Mouse (Mus musculus): ENCODE measurements around the gene Ankrd33b.

Ankrd33b gene

DNA sequence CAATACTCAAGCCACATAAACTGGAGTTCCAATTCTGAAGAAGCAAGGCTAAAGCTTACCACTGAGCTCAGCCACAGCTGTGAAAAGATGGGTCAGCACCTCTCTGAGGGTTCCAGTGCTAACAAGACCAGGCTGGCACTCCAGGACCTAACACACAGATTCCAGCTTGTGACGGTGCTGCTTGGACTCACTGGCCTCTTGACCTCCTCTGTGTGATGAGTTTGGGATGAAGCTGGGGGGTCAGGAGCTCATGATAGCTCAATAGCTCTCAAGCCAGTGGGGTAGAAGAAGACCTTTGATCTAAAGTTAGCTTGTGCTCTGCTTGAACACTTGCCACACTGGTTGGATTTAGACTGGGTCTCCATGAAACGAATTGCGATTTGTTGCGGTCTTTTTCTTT is 60.8 kb downstream of the Ankrd33b start:
- DNase-seq (ENCODE audit: extremely low spot score, low spot score): no peak

- DNase-seq (ENCODE audit: extremely low spot score, low spot score): no peak
Observed at GRCm38 (mm10) chr15:31305181-31305580, 62.3 kb downstream of the Ankrd33b start.

DNA sequence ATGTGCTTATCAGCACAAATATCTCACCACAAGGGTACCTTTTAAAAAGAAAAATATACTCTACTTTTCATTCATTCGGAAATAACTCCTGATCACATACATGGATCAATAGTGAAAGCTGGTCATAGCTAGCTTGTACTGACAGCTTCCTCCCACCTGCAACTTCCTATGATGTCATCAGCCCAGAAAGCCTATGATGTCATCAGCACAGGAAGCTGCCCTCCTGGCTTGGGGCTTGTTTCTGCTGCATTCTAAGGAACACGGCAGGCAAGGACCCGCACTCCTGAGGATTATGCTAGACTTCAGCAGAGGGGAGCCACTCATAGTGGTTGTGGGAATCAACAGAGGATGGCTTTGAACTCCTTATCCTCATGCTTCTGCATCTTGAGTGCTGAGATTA is 63.2 kb downstream of the Ankrd33b start:
- no peak for DNase-seq (ENCODE audit: extremely low spot score, low spot score)

DNA sequence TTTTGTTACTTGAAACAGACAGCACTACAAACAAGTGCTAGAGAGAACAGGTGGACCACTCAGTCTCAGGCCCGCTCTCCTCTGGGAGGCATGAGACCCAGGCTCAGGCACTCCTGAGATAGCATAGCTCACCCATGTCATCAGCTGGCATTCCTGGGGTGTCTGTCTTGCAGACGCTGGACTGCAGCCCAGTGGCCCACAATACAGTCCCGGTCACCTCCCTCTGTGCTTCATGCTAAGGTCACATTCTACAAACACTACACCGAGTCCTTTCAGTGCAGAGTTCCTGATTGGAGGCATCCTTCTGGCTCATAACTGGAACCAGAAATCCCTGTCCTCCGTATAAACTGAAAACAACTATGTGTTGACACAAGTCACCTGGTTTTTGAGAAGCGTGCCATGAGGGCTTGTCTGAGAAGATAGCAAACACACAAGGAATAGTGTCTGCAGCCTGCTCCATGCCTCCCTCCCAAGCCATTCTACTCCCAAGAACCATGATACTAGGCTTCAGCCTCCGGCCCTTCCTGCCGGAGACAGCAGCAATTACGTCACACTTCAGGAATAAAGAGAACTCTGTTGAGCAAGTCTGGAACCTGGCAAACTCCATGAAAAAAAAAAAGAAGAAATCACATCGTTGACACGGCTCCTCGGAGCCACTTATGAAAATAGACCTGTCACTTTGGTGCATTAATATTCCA is 65.1 kb downstream of the Ankrd33b start:
- DNase-seq (ENCODE audit: extremely low spot score, low spot score): no peak

GRCm38 (mm10) chr15:31299258-31299917 is 68.1 kb downstream of the Ankrd33b start:
- no peak for DNase-seq (ENCODE audit: extremely low spot score, low spot score)

DNA sequence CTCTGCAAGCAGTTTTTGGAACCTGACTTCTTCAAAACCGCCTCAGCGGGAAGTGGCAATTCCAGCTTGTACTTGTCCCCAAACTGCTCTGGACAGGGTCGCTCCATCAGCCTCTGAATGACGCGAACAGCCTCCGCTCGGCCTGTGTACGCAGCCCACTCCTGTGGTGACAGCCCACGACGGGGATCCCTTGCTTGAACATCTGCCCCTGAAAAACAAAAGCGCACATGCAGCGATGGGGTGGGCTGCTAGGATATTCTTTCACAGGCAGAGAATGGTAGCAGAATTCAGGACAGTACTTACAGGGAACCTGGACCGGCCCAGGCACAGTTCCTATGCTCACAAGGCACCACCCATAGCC is 69.8 kb downstream of the Ankrd33b start:
- DNase-seq (ENCODE audit: extremely low spot score, low spot score): peak; percentile 40

GRCm38 (mm10) chr15:31296882-31297776 is 70.4 kb downstream of the Ankrd33b start:
- no peak for DNase-seq (ENCODE audit: extremely low spot score, low spot score)

DNA sequence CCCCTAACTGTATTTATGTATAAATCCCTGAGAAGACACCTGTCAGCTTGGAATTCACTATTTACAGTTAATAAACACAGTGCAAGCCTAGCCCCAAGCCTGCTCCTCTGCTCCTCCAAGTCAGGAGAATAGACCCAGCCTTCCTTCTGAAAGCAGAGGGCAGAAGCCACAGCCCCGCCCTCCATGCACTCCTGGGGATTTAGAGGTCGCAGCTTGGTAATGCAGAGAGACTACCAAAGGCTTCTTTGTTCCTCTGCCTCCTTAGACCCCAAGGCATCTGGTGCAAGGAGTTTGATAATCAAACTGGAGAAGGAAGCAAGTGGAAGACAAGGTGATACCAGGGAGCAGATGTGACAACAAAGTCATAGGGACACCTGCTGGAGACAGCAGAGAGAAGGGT is 73.2 kb downstream of the Ankrd33b start:
- DNase-seq (ENCODE audit: extremely low spot score, low spot score): no peak

DNA sequence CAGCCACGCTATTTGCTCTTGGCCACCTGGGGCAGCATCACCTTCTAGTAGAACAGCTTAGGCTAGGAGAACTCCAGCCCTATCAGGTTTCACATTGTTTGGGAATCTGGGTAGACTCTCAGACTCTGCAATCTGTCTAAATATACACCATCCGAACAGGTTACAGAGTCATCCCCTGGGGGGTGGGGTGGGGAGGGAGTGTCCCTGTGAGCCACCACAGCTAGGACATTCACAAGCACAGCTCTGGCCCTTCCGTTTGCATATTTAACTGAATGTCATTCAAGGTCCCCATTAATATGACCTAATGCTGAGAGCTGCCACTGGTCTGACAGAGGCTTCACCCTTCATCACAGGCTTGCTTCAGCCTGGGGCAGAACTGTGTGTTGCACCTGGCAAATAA is 74.9 kb downstream of the Ankrd33b start:
- no peak for DNase-seq (ENCODE audit: extremely low spot score, low spot score)

DNA sequence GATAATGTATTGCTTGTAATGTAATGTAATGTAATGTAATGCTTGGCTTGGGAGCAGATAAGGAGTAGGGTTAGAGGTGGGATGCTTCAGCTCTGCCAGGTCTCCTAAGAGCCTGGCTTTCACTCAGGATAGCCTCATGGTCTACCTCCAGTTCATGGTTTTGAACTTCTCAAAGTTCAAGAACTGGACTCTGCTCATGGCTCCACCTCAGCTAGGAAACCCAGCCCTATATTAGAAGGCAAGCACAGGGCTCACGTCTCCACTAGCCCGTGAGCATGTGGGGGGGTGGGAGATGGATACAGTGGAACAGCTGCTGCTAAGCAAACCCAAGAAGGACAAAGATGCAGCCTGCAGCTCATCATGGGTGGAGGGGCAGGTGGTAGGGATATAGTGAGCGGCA is 81.8 kb downstream of the Ankrd33b start:
- no peak for DNase-seq (ENCODE audit: extremely low spot score, low spot score)

GRCm38 (mm10) chr15:31284922-31285631 is 82.4 kb downstream of the Ankrd33b start:
- no peak for DNase-seq (ENCODE audit: extremely low spot score, low spot score)

DNA sequence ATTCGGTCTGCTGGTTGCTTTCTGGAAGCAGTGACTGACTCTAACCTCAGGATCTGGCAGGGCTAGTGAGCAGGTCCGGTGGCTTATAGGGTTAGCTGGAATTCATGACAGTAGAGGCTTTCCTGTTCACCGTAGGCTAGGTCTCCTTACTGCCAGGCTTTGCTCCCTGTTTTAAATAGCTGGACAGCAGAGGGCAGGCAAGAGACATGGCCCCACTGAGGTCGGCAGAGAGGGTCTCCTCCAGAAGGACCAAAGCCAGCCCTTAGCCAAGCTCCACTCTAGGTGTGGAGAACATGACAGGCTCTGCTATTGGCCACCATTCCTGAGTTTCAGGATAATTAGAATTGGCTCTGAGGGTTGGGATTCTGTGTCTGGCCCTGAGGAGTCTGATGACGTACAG is 83.4 kb downstream of the Ankrd33b start:
- no peak for DNase-seq (ENCODE audit: extremely low spot score, low spot score)

- no peak for DNase-seq (ENCODE audit: extremely low spot score, low spot score)
Observed at GRCm38 (mm10) chr15:31282353-31282752, 85.2 kb downstream of the Ankrd33b start.

- DNase-seq (ENCODE audit: extremely low spot score, low spot score): no peak
Observed at GRCm38 (mm10) chr15:31281830-31282229, 85.7 kb downstream of the Ankrd33b start.

DNA sequence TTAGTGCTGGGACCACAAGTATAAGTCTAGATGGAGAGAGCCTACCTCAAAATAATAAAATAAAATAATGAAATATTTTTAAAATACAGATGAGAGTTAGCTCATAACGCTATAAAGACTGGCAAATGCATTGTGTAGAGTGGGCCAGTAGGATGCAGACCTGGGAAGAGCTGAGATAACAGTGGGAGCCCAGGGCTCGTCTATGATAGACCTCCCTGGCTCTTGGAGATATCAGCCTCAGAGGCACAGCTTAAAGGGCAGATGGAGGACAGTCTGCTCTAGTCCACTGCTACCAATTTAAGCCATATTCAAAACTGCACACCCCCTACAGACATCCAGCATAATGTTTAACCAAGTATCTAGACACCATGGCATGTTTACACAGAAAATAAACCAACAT is 86.8 kb downstream of the Ankrd33b start:
- DNase-seq (ENCODE audit: extremely low spot score, low spot score): no peak

- DNase-seq (ENCODE audit: extremely low spot score, low spot score): no peak
Observed at GRCm38 (mm10) chr15:31280059-31280458, 87.5 kb downstream of the Ankrd33b start.

DNA sequence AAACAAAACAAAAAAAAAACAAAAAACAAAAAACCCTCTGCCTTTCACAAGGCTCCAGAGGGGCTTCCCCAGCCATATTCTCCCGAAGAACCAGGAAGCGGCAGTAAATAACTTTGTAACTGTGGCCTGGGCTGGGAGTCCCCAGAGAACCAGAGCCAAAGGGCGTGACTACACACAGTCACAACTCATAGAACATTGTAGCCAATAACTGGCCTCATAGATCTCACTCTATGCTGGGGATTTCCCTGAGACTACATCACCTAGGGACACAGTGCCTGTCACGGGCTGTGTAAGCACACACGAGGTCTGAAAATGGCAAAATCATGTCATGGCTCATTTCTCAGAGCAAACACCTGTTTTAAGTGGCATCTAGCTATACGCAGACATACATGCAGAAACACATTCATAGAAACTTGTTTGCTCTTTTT is 87.9 kb downstream of the Ankrd33b start:
- no peak for DNase-seq (ENCODE audit: extremely low spot score, low spot score)

DNA sequence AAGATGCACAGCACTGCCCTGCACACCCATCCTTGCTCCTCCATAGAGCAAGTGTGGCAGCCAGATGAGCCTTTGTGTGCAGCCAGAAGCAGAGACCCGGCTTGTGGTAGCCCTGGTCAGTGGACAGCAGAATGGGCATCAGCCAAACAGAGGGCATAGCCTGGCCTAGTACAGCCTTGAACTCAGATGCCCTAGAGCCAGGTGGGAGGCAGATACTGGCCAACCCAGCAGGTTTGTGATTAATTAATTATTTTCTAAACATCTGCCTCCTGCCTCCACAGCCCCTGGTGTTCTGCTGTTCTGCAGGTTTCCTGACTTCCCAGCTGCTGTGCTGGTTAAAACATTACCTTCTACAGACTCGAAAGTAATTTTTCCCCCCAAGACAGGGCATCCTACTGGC is 88.4 kb downstream of the Ankrd33b start:
- DNase-seq (ENCODE audit: extremely low spot score, low spot score): no peak

DNA sequence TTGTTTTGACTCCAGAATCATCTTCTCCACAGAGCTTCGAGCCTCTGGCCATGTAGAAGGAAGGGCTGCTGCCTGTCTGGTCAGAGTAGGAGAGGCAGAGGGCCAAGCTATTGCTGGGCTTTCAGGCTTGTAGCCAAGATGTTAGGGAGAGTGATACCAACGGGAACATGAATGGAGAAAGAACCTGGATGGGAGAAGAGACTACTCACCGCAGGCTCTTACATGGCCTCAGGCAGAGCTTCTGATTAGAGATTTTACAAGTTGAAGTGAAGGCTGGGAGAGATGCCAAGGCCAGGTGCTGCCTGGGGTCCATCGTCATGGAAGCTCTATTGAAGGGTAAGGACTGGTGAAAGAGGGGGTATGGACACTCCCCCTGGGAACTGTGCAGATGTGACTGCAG is 89.4 kb downstream of the Ankrd33b start:
- no peak for DNase-seq (ENCODE audit: extremely low spot score, low spot score)

- no peak for DNase-seq (ENCODE audit: extremely low spot score, low spot score)
Observed at GRCm38 (mm10) chr15:31273509-31273908, 94.0 kb downstream of the Ankrd33b start.

GRCm38 (mm10) chr15:31272695-31273094 is 94.8 kb downstream of the Ankrd33b start:
- DNase-seq (ENCODE audit: extremely low spot score, low spot score): no peak

DNA sequence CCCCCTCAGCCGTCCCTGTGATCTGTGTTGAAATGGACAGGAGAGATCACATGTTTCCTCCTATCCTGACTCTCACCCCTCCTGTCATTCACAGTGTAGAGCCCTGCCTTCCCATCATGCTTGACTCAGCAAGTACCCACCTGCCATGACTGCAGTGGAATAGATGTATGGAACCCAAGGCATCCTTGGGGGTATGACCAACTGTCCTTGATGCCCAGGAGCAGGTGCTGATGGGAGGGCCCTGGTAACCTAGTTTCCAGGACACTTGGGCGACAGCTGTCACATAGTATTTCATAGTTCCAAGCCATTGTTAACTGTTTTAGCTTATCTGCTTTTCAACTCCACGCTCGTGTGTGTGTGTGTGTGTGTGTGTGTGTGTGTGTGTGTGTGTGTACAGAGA is 98.0 kb downstream of the Ankrd33b start:
- DNase-seq (ENCODE audit: extremely low spot score, low spot score): no peak

All from neural tube, embryonic 10.5 days (tissue).